In the genomic region with DNA sequence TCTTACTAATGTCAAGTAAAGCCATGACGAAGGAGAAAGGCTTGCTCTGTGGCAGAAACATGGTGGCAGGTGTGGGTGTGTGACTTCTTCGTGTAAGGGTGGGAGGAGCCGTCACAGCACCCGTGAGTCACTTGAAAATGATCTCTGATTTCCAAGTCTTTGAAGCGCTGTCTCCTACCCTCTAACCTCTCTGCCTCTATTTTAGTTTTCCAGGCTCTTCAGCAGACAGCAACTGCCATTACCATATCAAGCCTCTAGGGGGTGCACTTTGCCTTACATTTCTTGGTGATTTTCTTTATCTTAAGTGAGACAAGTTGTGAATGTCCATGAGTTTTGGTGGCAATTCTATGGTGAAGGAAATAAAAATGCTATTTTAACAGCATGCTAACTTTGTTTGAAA, we compare ENCODE assay signal across 9 mouse cellular contexts. TPM values are rescaled to one million over a fixed set of nuclear protein-coding genes. Genes with fewer than 3 reads are reported as not detected.
A peak's percentile ranks its signal among the peaks of the same experiment; 100 is the strongest.
DNase-seq lines count a peak whose midpoint lies in the region; ATAC-seq and TF ChIP-seq lines count a peak whose summit lies in the region.
"Had no signal": no experiment of that assay in that cellular context is flagged by ENCODE, and none has a peak within 500 bp of the region (broad histone marks: within the 10 kb centered on the region; RNA-seq: fewer than 3 reads in every experiment).

No protein-coding gene starts in this region.

- H3K9me3 ChIP-seq in midbrain, postnatal 0 days (ENCODE audit: low read length) = no peaks in the 10 kb centered on the region
- H3K9me3 ChIP-seq: limb, embryonic 12.5 days had no signal

- H3K27me3 ChIP-seq in midbrain, postnatal 0 days (ENCODE audit: insufficient read depth, low read length) = no peaks in the 10 kb centered on the region

- TF ChIP-seq CTCF in midbrain, postnatal 0 days (IDR thresholded peaks at IDR 0.05) = peak; percentile 87

- peaks cover 2% of the 10 kb centered on the region; the same call in 1 of the 2 replicates for H3K4me1 ChIP-seq in midbrain, postnatal 0 days (ENCODE audit: insufficient read depth, low read length)

- 61% methylated on average over 5 of the region's 5 CpGs for WGBS in midbrain, postnatal 0 days

- no peak overlapping the region for H3K4me3 ChIP-seq in midbrain, postnatal 0 days (ENCODE audit: low read depth, low read length)
- H3K4me3 ChIP-seq: limb, embryonic 12.5 days had no signal

- H3K27ac ChIP-seq in midbrain, postnatal 0 days (ENCODE audit: low read depth, low read length) = no peak overlapping the region
- H3K27ac ChIP-seq: limb, embryonic 12.5 days had no signal

- H3K36me3 ChIP-seq in midbrain, postnatal 0 days (ENCODE audit: insufficient read depth, low read length) = peaks cover 22% of the 10 kb centered on the region
- H3K36me3 ChIP-seq: limb, embryonic 12.5 days had no signal

- DNase-seq in adrenal gland, adult 2 months = peak; percentile 40
- DNase-seq in adrenal gland, postnatal 25 days = no peak
- peak; percentile 76 for DNase-seq in layer of hippocampus, adult 11-12 months (ENCODE audit: low spot score)
- no peak for DNase-seq in layer of hippocampus, postnatal 36 days
- DNase-seq in T-cell, adult 2 months (ENCODE audit: low spot score) = peak; percentile 22
- peak; percentile 67 for DNase-seq in induced T-regulatory cell, adult 2 months (ENCODE audit: low read depth)
- DNase-seq in midbrain, postnatal 0 days (ENCODE audit: low spot score) = peak; percentile 71
- DNase-seq in gastrocnemius, postnatal 10 days = no peak

- no peak overlapping the region for H3K4me2 ChIP-seq in midbrain, postnatal 0 days (ENCODE audit: low read depth, low read length, poor library complexity, severe bottlenecking)
- H3K4me2 ChIP-seq: limb, embryonic 12.5 days had no signal

- ATAC-seq in midbrain, postnatal 0 days (ENCODE audit: low FRiP score) = no peak

- no peak overlapping the region for H3K9ac ChIP-seq in midbrain, postnatal 0 days (replicated peaks; ENCODE audit: low read length, poor library complexity, severe bottlenecking)
- H3K9ac ChIP-seq: limb, embryonic 12.5 days had no signal

RNA-seq across cellular contexts. Expression of a gene that starts 5.7 kb away (rescaled TPM):
- total RNA-seq in adrenal gland, adult 2 months (2021) = under 1 TPM in 1 of 2 experiments, not detected in 1; 0.55 TPM
- polyA plus RNA-seq in adrenal gland, adult 2 months (2012; rRNA removed) = 0.40 and 0.66 TPM in 2 replicates
- total RNA-seq in adrenal gland, postnatal 25 days (2021) = 0.82 TPM in 1 of 2 replicates, not detected in the other
- 1 to 10 TPM; 3.1 to 6.5 TPM for total RNA-seq in layer of hippocampus, postnatal 36 days (2021)
- 10.9 and 11.8 TPM in 2 replicates for total RNA-seq in midbrain, postnatal 0 days (2014; rRNA removed)
- polyA plus RNA-seq in midbrain, postnatal 0 days (2015; fragmentation: Nextera tagmentation; extraction: Ambion mirVana) = 18.1 and 20.7 TPM in 2 replicates
- under 1 TPM in 1 of 2 experiments, not detected in 1; 0.36 TPM for total RNA-seq in gastrocnemius, postnatal 10 days (2021)

RNA-seq across cellular contexts. Expression of a gene that starts 19.9 kb away (rescaled TPM):
- total RNA-seq in adrenal gland, adult 2 months (2021) = 10 to 100 TPM; 12.3 to 15.2 TPM
- 11.5 and 14.6 TPM in 2 replicates for polyA plus RNA-seq in adrenal gland, adult 2 months (2012; rRNA removed)
- 15.4 and 17.4 TPM in 2 replicates for total RNA-seq in adrenal gland, postnatal 25 days (2021)
- 10 to 100 TPM; 29.9 to 32.4 TPM for total RNA-seq in layer of hippocampus, postnatal 36 days (2021)
- total RNA-seq in midbrain, postnatal 0 days (2014; rRNA removed) = 40.5 and 46.0 TPM in 2 replicates
- 15.7 and 18.1 TPM in 2 replicates for polyA plus RNA-seq in midbrain, postnatal 0 days (2015; fragmentation: Nextera tagmentation; extraction: Ambion mirVana)
- 10 to 100 TPM; 75.2 to 77.4 TPM for total RNA-seq in gastrocnemius, postnatal 10 days (2021)

RNA-seq across cellular contexts. Expression of a gene that starts 46.5 kb away (rescaled TPM):
- 10 to 100 TPM; 14.3 to 20.1 TPM for total RNA-seq in adrenal gland, adult 2 months (2021)
- polyA plus RNA-seq in adrenal gland, adult 2 months (2012; rRNA removed) = 74.7 and 76.1 TPM in 2 replicates
- 15.0 and 20.0 TPM in 2 replicates for total RNA-seq in adrenal gland, postnatal 25 days (2021)
- total RNA-seq in layer of hippocampus, postnatal 36 days (2021) = 100 to 1,000 TPM; 151 to 152 TPM
- total RNA-seq in midbrain, postnatal 0 days (2014; rRNA removed) = 125 and 130 TPM in 2 replicates
- 20.5 and 24.1 TPM in 2 replicates for polyA plus RNA-seq in midbrain, postnatal 0 days (2015; fragmentation: Nextera tagmentation; extraction: Ambion mirVana)
- 10 to 100 TPM; 19.2 to 20.4 TPM for total RNA-seq in gastrocnemius, postnatal 10 days (2021)

RNA-seq across cellular contexts. Expression of a gene that starts 46.8 kb away (rescaled TPM):
- under 1 TPM in 1 of 2 experiments, not detected in 1; 0.46 TPM for total RNA-seq in adrenal gland, adult 2 months (2021)
- 0.38 and 0.43 TPM in 2 replicates for polyA plus RNA-seq in adrenal gland, adult 2 months (2012; rRNA removed)
- 0.30 TPM in 1 of 2 replicates, not detected in the other for total RNA-seq in adrenal gland, postnatal 25 days (2021)
- 10 to 100 TPM in 1 of 2 experiments, 1 to 10 TPM in 1; 8.2 to 10.1 TPM for total RNA-seq in layer of hippocampus, postnatal 36 days (2021)
- 1.7 and 6.1 TPM in 2 replicates for total RNA-seq in midbrain, postnatal 0 days (2014; rRNA removed)
- polyA plus RNA-seq in midbrain, postnatal 0 days (2015; fragmentation: Nextera tagmentation; extraction: Ambion mirVana) = 3.2 and 3.8 TPM in 2 replicates
- under 1 TPM; 0.56 to 0.63 TPM for total RNA-seq in gastrocnemius, postnatal 10 days (2021)

RNA-seq across cellular contexts. Expression of a gene that starts 57.8 kb away (rescaled TPM):
- total RNA-seq in adrenal gland, adult 2 months (2021) = 10 to 100 TPM; 32.8 to 33.0 TPM
- 4.9 and 5.6 TPM in 2 replicates for polyA plus RNA-seq in adrenal gland, adult 2 months (2012; rRNA removed)
- 27.3 and 38.0 TPM in 2 replicates for total RNA-seq in adrenal gland, postnatal 25 days (2021)
- 10 to 100 TPM; 25.6 to 27.9 TPM for total RNA-seq in layer of hippocampus, postnatal 36 days (2021)
- total RNA-seq in midbrain, postnatal 0 days (2014; rRNA removed) = 28.3 and 41.0 TPM in 2 replicates
- polyA plus RNA-seq in midbrain, postnatal 0 days (2015; fragmentation: Nextera tagmentation; extraction: Ambion mirVana) = 70.7 and 79.9 TPM in 2 replicates
- total RNA-seq in gastrocnemius, postnatal 10 days (2021) = 10 to 100 TPM; 25.8 to 26.3 TPM

Comparison
In these comparisons a context has a peak if more than half of its experiments do, and no peak if none do; other contexts are left out.
1. DNase-seq: peak in adrenal gland, adult 2 months (single experiment), layer of hippocampus, adult 11-12 months (single experiment), T-cell, adult 2 months (single experiment), induced T-regulatory cell, adult 2 months (single experiment) and midbrain, postnatal 0 days (single experiment); none in adrenal gland, postnatal 25 days (single experiment), layer of hippocampus, postnatal 36 days (0 of 2) and gastrocnemius, postnatal 10 days (single experiment).